Mouse (Mus musculus): ENCODE measurements around the gene Magi1.

Magi1 gene

DNA sequence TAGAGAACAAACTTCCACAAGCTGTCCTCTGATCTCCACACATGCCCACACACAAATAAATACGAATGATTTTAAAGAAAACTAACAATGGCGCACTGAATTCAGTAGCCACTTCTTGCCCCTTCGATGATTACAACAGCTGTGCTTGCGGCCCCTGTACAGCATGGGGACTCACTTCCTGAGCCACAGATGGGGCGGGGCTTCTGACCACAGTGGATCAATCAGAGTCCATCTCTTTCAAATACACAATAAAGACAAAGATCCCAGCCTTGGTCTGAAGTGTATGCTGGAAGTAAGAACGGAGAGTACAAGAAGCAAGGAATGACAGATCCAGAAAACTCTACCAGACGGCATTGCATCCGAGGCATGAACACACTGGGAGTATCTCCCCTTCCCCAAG lies 120.8 kb downstream of the Magi1 start:
- DNase-seq (ENCODE audit: low read depth, low spot score) = no peak

DNA sequence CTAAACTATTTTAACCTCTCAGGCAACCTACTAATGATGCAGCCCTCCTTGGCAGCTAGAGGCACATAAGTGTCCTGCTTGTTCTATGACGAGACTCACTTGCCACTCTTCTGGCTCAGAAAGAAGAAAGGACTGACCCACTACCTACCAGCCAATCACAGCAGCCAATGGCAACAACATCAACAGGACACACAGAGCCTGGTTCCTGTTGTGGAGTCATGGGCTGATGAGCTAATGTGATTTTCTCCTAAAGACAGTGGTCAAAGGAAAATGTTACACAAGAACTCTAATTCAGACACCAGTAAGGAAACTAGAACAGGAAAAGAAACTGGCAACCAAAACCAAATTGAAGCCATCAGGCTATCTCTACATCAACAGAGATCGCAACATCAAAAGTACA lies 124.5 kb downstream of the Magi1 start:
- DNase-seq (ENCODE audit: low read depth, low spot score) = no peak

DNA sequence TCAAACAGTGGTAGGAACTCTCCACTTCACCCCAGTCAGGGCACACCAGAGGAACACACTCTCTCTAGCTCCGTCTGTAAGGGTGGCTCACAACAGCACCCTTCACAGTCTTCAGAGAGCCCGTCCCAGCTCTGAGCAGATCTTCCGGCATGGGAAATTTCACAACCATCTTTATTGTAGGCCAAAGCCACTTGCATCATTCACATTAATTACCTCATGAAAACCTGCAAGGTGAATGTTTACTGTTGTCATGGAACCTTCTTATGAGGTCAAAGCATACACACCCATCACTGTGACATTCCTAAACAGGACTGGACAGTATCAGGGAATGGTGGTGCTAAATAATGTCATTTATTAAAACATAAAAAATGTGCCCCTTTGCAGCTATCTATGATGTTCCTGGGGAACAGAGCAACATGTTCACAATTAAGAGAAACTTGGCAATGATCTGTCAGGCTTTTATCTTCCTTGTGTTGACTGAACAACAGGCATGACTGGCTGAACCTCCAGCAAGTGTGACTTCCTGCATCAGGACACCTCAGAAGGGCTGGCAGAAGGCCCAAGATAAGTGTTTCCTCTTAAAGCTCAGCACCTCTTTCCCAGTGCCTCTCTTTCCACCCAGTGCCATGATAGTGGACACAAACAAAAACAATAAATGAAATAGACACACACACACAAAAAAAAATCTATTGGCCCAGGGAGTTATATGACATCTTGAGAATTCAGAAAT lies 125.4 kb downstream of the Magi1 start:
- no peak for DNase-seq (ENCODE audit: low read depth, low spot score)

DNA sequence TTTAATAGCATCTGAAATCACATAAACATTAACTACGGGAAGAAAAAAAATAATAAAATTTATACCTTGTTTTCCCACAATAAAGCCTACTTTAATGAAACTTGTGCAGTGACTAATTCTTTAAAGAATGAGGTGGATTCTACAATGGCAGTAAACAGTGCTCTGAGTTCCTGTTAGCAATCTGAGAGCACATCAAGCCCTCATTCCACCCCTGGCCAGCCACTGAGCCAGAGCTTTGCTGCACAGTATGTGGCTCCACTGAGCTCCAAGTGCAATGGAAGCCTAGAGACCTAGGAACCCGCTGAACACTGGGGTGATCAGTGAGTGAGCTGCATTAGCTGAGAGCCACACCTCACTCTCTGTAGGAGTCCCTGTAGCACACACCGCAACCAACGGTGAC lies 127.7 kb downstream of the Magi1 start:
- no peak for DNase-seq (ENCODE audit: low read depth, low spot score)

DNA sequence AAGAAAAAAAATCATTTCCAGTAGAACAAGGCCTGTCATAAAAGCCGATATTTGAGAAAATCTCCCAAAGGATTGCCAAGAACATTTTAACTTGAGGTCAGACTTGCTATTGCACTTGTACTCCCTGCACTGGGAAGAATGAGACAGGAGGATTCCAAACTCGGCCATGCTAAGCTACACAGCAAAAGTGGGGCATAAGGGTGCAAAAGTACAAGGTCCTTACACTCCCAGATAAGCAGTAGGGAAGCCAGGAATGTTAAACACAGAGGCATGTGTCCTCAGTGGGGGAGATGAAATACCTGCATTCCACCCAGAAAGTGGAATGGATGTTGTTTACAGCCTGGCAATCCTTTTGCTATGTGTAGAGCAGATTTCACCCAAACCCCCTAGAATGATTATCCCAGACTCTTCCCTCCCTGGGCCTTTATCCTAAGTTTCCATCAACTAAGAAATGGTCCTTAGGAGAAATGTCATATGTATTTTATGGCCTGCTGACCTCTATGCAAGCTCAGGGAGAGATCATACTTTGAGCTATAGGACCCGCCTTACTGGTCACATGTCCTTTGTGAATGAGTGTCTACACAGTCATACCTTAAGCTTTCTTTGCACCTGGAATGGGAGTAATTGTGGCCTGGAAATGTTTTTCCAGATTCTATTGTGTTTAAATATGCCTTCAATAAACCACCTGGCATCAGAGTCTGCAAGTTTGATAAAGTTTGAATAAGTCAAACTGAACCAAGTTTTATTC lies 128.7 kb downstream of the Magi1 start:
- DNase-seq (ENCODE audit: low read depth, low spot score) = no peak

DNA sequence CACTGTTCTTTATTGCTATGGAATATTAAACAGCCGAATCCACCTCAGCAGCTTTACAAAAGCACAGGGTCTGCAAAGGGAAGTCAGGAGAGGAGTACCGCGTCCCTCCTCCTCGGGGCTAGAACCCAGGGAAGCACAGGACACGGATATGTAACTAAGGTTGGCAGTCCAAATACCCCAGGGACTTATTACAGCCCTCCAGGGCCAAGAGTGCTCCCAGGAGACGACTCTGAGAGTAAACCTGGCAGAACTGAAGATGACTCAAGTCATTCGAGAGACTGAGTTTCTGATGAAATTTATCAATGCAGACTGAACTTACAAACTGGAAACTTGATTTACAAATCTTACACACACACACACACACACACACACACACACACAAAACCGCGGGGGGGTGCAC lies 130.8 kb downstream of the Magi1 start:
- DNase-seq (ENCODE audit: low read depth, low spot score) = no peak

DNA sequence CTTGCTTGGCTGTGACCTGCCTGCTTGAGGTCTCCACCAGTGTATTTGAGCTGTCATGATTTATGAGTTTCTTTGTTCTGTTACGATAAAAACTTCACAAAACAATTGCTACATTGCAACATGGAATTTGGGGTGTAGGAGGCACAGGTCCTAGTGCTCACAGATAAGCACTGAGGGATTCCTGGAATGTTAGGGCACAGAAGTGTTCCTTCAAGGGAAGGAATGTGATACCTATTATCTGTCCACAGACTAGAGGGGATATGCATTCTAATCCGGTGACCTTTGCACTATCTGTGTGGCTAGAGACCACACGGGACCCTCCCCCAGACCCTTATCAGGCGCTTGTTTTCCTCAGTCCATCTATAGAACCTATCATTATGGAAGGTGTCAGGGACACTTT lies 132.8 kb downstream of the Magi1 start:
- DNase-seq (ENCODE audit: low read depth, low spot score) = no peak

DNA sequence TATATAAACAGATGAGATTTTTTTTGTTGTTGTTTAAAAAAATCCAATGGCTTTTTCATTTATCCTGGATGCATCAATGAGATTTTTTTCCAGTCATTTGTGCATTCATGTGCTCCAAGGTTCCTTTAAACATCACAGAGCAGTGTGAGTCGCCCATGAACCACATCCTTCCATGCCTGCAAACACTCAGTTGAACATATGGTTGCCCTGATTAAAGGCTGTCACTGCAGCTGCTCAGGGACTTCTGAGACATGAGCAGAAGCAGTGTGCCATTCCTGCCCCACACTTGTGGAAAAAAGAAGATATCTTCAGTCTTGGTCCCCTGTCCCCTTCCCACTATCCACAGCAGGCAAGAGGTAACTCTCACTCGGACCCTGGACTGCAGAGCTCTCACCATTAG lies 133.9 kb downstream of the Magi1 start:
- no peak for DNase-seq (ENCODE audit: low read depth, low spot score)

DNA sequence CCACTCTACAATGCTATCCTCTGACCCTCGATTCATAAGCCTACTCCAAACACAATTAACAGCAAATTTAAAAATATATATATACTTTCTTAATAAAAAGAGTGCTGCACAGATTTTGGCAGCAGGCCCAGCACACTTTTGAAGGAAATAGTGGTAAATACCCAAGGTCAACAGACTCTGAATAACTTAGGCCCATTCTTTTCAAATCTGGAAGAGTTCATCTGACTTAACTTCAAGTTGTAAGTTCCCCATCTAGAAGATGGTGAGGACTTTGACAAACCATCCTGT lies 137.6 kb downstream of the Magi1 start:
- no peak for DNase-seq (ENCODE audit: low read depth, low spot score)

DNA sequence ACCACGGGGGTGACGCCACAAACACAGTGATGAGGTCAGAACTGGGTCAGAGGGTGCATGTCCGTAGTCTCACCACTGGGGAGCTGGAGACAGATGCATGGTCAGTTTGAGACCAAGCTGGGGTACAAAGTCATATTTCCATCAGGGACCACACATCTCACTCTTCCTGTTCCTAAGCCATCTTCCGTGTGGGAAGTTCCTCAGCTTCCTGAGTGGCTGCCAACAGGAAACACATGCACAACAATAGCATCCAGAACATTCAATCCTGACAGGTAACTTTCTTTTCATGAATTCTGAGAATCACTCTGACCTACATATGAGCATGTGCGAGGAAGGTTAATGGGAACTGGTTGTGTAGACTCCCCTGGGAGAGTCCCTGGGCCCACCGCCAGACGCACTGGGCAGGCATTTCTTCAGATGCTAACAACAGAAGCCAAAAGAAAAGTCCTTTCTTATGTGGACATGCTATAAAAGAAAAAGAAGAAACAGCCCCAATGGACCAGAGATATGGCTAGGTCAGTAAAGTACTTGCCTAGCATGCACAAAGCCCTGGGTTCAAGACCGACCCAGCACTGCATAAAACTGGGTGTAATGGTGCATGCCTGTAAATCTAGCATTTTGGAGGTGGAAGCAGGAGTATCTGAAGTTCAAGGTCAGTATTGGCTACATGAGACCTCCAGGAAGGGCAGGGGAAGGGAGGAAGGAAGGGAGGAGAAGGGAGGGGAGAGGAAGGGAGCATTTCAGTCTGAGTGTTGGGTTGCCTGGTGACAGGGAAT lies 138.1 kb downstream of the Magi1 start:
- no peak for DNase-seq (ENCODE audit: low read depth, low spot score)

DNA sequence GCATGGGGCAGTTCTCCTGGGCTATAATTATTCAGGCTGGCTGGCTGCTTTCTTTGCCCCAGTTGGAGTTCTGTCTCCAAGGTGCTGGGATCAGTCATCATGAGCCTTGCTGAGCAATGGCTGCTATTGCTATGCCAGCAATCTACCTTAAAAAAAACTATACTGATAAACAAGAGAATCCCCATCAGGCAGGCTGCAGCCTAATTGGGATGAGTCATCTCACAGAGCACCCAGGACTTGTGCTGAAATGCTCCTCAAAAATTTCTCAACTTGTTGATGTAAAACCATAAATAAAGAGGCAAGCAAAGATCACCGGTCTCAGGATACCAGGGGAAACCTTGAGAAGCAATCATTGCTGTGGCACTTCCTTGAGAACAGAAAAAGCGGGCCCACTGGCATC lies 141.2 kb downstream of the Magi1 start:
- no peak for DNase-seq (ENCODE audit: low read depth, low spot score)

DNA sequence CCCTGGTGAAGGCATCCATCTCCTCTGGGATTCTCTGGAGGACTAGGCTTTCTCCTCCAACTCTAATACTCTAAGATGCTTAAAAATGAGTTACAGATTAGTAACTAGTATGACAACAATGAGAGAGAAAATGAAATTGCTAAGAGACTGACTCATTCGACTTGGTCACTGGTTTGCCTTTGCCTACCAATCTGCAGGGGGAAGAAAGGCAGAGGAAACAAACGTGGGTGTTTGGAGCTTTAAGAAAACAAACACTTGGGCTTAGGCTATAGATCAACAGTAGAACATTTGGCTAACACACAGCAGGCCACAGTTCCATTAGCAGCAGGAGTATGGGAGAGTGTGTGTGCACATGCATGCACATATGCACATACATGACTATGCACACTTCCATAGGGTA lies 142.2 kb downstream of the Magi1 start:
- DNase-seq (ENCODE audit: low read depth, low spot score) = no peak

DNA sequence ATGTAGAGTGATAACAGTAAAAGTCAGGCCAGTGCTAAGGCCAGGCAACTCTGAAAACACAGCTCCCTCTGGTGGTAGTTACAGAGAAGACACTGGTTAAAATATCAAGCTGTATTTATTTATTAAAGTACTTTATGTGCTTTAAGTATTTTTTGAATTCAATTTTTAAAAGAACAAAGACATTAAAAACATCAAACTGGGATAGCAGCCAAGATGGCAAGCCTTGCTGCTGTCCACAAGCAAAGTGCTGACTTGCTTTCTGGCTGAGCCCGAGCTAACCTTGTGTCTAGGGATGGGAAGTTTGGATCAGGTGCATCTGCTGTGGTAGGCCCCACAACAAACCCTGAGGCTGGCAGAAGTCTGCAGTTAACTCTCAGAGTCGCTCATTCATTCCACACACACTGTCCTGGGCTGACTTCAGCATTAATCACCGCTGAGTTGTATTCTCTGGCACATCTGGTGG lies 143.7 kb downstream of the Magi1 start:
- no peak for DNase-seq (ENCODE audit: low read depth, low spot score)

DNA sequence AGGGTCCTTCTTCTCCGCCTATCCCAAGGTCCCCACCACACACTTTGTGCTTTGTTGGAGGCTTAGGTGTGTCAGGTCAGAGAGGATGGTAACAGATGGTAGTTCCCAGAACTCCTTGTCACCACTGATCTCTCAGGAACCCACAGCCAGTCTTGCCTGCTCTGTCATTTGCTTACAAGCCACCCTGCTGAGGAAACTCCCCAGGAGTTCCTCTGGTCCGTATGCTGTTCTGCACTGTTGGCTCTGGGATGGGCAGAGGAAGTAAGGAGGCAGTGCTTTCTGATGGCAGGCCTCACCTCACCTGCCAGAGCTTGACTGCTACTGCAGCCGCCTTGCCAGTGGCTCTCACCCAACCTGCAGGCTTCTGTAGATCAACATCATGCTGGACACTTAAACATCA lies 147.0 kb downstream of the Magi1 start:
- DNase-seq (ENCODE audit: low read depth, low spot score) = no peak

DNA sequence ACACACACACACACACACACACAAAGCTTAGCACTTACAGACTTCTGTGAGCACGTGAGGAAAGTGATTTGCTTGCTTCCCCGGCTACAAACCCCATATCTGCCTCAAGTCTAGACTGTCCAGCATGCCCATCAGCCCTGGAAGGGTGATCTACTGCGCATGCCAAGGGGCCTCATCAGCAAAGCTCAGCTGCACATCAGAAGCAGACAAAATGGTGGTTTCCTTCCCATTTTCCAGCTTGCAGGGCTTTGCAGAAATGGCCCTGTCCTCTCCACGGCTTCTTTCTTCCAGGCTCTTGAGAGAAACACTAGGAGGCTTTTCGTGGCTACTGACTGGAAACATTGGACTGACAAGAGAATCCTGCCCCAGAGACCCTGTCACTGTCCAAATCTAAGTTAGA lies 149.6 kb downstream of the Magi1 start:
- DNase-seq (ENCODE audit: low read depth, low spot score) = no peak

DNA sequence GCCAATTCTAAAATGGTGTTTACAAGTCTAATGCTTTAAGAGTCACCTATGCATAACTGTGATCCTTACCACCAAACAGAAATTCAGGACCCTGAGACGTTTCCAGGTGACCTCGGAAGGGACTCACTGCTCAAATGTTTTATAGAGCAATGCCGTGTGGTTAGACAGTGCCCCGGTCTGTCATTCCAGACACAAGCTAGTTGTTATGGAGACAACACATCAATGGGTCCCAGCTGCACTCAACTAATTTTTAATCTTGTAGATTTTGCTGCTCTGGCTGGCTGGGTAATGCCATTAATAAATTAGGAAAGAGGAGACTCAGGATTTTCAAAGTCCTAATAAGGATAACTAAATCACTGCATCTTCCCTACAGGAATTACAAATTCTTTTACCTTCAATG lies 151.7 kb downstream of the Magi1 start:
- no peak for DNase-seq (ENCODE audit: low read depth, low spot score)

DNA sequence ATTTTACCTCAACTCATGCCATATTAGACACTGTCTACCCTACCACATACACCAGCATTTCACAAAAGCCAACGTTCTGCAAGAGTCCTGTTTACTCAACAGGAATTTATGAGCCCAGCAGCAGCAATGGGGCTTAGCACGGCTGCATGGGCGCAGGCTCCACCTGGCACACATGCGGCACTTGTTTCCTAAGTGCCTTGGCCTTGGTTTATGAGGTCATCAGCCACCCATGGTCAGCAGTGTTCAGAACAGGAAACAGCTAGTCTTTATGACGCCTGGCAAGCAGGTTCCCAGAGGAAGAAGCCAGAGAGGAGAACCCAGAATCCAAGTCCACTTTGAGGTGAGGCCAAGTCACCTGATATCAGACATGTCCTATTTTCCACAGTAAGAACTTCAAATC lies 153.3 kb downstream of the Magi1 start:
- DNase-seq (ENCODE audit: low read depth, low spot score) = no peak

DNA sequence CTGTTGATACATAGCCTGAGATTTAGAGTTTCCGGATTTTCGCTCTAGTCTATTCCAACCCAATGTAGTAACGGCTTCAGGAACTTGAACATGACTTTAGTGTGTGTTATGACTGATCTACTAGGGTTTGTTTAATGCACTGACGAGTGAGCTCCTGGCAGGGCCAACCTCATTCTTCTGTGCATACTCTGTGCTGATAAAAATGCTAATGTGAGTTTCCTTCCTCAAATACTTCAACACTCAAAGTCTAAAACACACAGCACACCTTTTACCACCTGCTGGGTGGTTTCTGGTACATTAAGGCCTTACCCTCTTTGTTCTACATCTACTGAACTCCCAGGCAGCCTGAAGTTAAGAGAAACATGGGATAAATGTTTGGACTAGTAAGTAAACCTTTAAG lies 157.0 kb downstream of the Magi1 start:
- no peak for DNase-seq (ENCODE audit: low read depth, low spot score)

DNA sequence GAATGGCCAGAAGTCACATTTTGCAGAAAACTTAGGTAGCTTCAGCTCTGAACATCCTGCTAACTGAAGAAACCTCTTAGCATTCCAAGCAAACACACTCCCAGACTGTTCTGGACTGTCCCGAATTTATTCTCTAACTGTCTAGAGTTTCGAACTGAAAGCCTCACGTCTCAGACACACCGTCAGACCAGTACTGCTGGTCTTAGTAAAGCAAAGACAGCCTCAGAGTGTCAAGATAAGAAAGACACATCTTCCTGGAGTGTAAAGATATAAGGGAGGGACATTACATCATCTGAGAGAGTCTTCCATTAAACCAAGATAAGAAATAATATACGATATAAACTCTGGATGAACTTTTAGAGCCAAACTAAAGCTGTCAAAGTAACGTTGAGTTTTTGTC lies 158.6 kb downstream of the Magi1 start:
- DNase-seq (ENCODE audit: low read depth, low spot score) = no peak

DNA sequence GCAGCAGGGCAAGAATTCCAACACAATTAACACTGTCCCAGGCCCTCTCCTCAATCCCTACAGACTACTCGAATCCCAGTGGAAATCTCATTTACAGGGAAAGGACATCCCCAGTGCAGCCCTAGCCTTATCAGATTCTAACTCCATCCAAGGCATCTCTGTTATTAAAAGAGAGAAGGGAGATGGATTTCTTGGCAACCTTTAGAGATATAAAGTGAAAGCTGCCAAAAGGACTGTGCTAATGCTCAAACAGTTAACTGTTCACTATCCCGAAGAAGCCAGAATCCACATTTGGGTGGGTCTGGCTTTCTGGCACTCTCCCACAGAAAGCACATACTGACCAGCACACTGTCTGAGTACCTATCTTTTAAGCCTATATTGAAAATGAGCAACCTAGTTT lies 159.4 kb downstream of the Magi1 start:
- no peak for DNase-seq (ENCODE audit: low read depth, low spot score)

DNA sequence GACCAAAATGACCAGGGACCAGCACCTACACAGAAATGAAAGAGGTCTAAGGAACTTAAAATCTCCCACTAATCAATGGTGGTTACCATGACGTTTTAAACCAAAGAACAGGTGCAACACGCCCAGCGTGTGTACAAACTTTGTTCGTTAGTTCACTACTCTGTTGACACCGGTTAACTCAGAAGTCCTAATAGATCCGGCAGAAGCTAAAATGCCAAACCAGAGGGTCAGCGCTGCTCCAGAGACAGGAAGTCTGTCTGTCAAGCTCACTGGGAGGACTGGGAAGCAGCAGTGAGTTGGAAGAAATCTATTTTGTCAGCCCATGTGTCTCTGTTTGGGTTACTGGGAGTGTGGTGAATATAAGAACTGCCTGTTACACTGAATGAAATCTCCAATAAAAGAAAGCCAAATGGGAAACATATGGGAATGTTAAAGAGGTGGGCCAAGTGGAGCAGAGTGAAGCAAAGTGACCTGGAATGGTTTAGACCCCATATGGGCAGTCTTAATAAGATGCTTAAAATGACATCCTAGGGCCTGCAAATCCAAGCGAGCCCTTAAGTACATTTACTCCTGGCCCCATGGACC lies 161.1 kb downstream of the Magi1 start:
- DNase-seq (ENCODE audit: low read depth, low spot score) = no peak

DNA sequence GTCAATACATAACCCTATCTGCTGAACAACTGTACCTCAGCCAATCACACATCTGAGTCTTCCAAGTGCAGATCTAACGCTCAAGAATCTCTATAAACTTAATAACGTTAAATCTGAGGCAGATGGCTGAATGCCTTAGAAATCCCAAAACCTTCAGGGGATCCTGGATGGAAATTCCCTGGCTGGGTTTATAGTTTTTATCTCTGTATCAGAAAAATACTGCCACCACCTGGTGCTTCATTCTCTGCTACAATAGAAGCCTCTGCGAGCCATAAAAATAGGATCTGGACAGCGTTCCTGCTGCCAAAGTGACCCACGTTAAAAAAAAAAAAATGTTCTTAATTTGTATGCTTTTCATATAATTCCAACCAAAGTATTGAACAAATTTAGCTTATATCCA lies 162.2 kb downstream of the Magi1 start:
- no peak for DNase-seq (ENCODE audit: low read depth, low spot score)

Data from c-Kit-negative CD71-positive TER-119-positive erythroid progenitor cells, embryonic 14.5 days (primary cell).